Mouse (Mus musculus): ENCODE measurements around the gene Phlpp2.

DNA sequence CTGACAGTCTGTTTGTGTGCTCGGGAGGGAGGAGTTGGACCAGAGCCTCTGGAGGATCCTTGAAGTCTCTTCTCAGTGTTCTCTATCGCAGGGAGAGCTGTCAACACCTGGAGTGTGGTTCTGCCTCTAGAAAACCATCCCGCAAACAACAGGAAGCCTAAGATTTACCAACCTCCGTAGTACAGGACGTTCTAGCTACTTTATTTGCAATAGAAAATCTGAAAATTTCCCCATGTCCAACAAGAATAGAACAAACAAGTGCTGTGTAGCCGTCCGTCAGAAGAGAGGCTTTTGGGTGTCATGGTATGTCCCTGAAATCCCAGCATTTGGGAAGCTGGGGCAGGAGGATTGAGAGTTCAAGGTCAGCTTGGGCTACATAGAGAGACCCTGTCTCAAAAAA is 119.4 kb downstream of the Phlpp2 start:
- TF ChIP-seq CTCF (IDR thresholded peaks at IDR 0.05; ENCODE audit: extremely low read depth, insufficient read depth, insufficient read length, insufficient replicate concordance) (no peak), POLR2A (IDR thresholded peaks at IDR 0.05; ENCODE audit: low read depth, low read length) (no peak)
